Mouse (Mus musculus): ENCODE measurements around the gene Ptprm. TPM values are rescaled to one million over a fixed set of nuclear protein-coding genes. Genes with fewer than 3 reads are reported as not detected.

Ptprm gene
- polyA plus RNA-seq, 1 experiment from 2014 or later, result 19.5 TPM

GRCm38 (mm10) chr17:66972976-66973375 lies 381.3 kb downstream of the Ptprm start:
- Histone ChIP-seq H3K36me3 (ENCODE audit: control insufficient read depth, insufficient read depth, low read length) (no peaks in the 10 kb centered on the region), H3K27me3 (ENCODE audit: control insufficient read depth, insufficient read depth, low read length) (no peaks in the 10 kb centered on the region), H3K4me1 (ENCODE audit: control insufficient read depth in 2 of 2, insufficient read depth in 2 of 2, low read length in 2 of 2) (no peaks in the 10 kb centered on the region; a peak in 1 of 4 replicates), H3K4me2 (ENCODE audit: low read length) (no peak overlapping the region), H3K27ac (replicated peaks in 1 of 2; ENCODE audit: control insufficient read depth in 1 of 2, insufficient read depth in 1 of 2, low read depth in 2 of 2, low read length in 2 of 2) (no peak overlapping the region), H3K9me3 (ENCODE audit: control insufficient read depth, low read length) (no peaks in the 10 kb centered on the region), H3K4me3 (ENCODE audit: control insufficient read depth in 1 of 2, insufficient read depth in 1 of 2, low read depth in 1 of 2, low read length in 2 of 2) (no peak overlapping the region), H3K9ac (ENCODE audit: low read length) (no peak overlapping the region)
- ATAC-seq (ENCODE audit: insufficient number of reproducible peaks, insufficient read depth, low FRiP score, low read depth), result no peak
- WGBS, result 31% methylated on average over 3 of the region's 3 CpGs

- Histone ChIP-seq H3K4me1 (ENCODE audit: control insufficient read depth in 2 of 2, insufficient read depth in 2 of 2, low read length in 2 of 2) (no peaks in the 10 kb centered on the region), H3K4me2 (ENCODE audit: low read length) (no peak overlapping the region)
- WGBS, result 68% methylated on average over 5 of the region's 5 CpGs
Measured at GRCm38 (mm10) chr17:66960986-66961385, 393.3 kb downstream of the Ptprm start.

GRCm38 (mm10) chr17:66960557-66960956 lies 393.7 kb downstream of the Ptprm start:
- Histone ChIP-seq H3K27ac (replicated peaks in 1 of 2; ENCODE audit: control insufficient read depth in 1 of 2, insufficient read depth in 1 of 2, low read depth in 2 of 2, low read length in 2 of 2) (no peak overlapping the region), H3K4me1 (ENCODE audit: control insufficient read depth in 2 of 2, insufficient read depth in 2 of 2, low read length in 2 of 2) (no peaks in the 10 kb centered on the region), H3K9me3 (ENCODE audit: control insufficient read depth, low read length) (no peaks in the 10 kb centered on the region), H3K4me2 (ENCODE audit: low read length) (no peak overlapping the region), H3K9ac (ENCODE audit: low read length) (no peak overlapping the region), H3K36me3 (ENCODE audit: control insufficient read depth, insufficient read depth, low read length) (no peaks in the 10 kb centered on the region; the same call in 1 of the 2 replicates), H3K27me3 (ENCODE audit: control insufficient read depth, insufficient read depth, low read length) (no peaks in the 10 kb centered on the region), H3K4me3 (ENCODE audit: control insufficient read depth in 1 of 2, insufficient read depth in 1 of 2, low read depth in 1 of 2, low read length in 2 of 2) (no peak overlapping the region)
- 79% methylated on average over 6 of the region's 6 CpGs for WGBS
- ATAC-seq (ENCODE audit: insufficient number of reproducible peaks, insufficient read depth, low FRiP score, low read depth), result no peak

More at GRCm38 (mm10) chr17:66960986-66961385, 393.3 kb downstream of the Ptprm start:
- Histone ChIP-seq H3K36me3 (ENCODE audit: control insufficient read depth, insufficient read depth, low read length) (no peaks in the 10 kb centered on the region; the same call in 1 of the 2 replicates), H3K27me3 (ENCODE audit: control insufficient read depth, insufficient read depth, low read length) (no peaks in the 10 kb centered on the region), H3K27ac (replicated peaks in 1 of 2; ENCODE audit: control insufficient read depth in 1 of 2, insufficient read depth in 1 of 2, low read depth in 2 of 2, low read length in 2 of 2) (no peak overlapping the region), H3K9ac (ENCODE audit: low read length) (no peak overlapping the region), H3K9me3 (ENCODE audit: control insufficient read depth, low read length) (no peaks in the 10 kb centered on the region), H3K4me3 (ENCODE audit: control insufficient read depth in 1 of 2, insufficient read depth in 1 of 2, low read depth in 1 of 2, low read length in 2 of 2) (no peak overlapping the region)
- ATAC-seq (ENCODE audit: insufficient number of reproducible peaks, insufficient read depth, low FRiP score, low read depth), result no peak

GRCm38 (mm10) chr17:66959815-66960214 lies 394.4 kb downstream of the Ptprm start:
- 85% methylated on average over 2 of the region's 2 CpGs for WGBS
- H3K9me3 ChIP-seq (ENCODE audit: control insufficient read depth, low read length), result no peaks in the 10 kb centered on the region
- ATAC-seq (ENCODE audit: insufficient number of reproducible peaks, insufficient read depth, low FRiP score, low read depth), result no peak
- no peak overlapping the region for H3K4me3 ChIP-seq (ENCODE audit: control insufficient read depth in 1 of 2, insufficient read depth in 1 of 2, low read depth in 1 of 2, low read length in 2 of 2)
- H3K36me3 ChIP-seq (ENCODE audit: control insufficient read depth, insufficient read depth, low read length), result no peaks in the 10 kb centered on the region; the same call in 1 of the 2 replicates
- H3K27ac ChIP-seq (replicated peaks in 1 of 2; ENCODE audit: control insufficient read depth in 1 of 2, insufficient read depth in 1 of 2, low read depth in 2 of 2, low read length in 2 of 2), result no peak overlapping the region
- no peaks in the 10 kb centered on the region for H3K27me3 ChIP-seq (ENCODE audit: control insufficient read depth, insufficient read depth, low read length)
- H3K4me2 ChIP-seq (ENCODE audit: low read length), result no peak overlapping the region
- H3K4me1 ChIP-seq (ENCODE audit: control insufficient read depth in 2 of 2, insufficient read depth in 2 of 2, low read length in 2 of 2), result no peaks in the 10 kb centered on the region
- no peak overlapping the region for H3K9ac ChIP-seq (ENCODE audit: low read length)

- no peaks in the 10 kb centered on the region for H3K27me3 ChIP-seq (ENCODE audit: control insufficient read depth, insufficient read depth, low read length)
- WGBS, result 78% methylated on average over 2 of the region's 2 CpGs
- no peak overlapping the region for H3K4me3 ChIP-seq (ENCODE audit: control insufficient read depth in 1 of 2, insufficient read depth in 1 of 2, low read depth in 1 of 2, low read length in 2 of 2)
- H3K36me3 ChIP-seq (ENCODE audit: control insufficient read depth, insufficient read depth, low read length), result no peaks in the 10 kb centered on the region; the same call in 1 of the 2 replicates
- no peak overlapping the region for H3K9ac ChIP-seq (ENCODE audit: low read length)
- H3K27ac ChIP-seq (replicated peaks in 1 of 2; ENCODE audit: control insufficient read depth in 1 of 2, insufficient read depth in 1 of 2, low read depth in 2 of 2, low read length in 2 of 2), result no peak overlapping the region
- no peak for ATAC-seq (ENCODE audit: insufficient number of reproducible peaks, insufficient read depth, low FRiP score, low read depth)
- H3K4me2 ChIP-seq (ENCODE audit: low read length), result no peak overlapping the region
- H3K4me1 ChIP-seq (ENCODE audit: control insufficient read depth in 2 of 2, insufficient read depth in 2 of 2, low read length in 2 of 2), result no peaks in the 10 kb centered on the region
- no peaks in the 10 kb centered on the region for H3K9me3 ChIP-seq (ENCODE audit: control insufficient read depth, low read length)
Measured at GRCm38 (mm10) chr17:66958766-66959165, 395.5 kb downstream of the Ptprm start.

GRCm38 (mm10) chr17:66944498-66944897 lies 409.8 kb downstream of the Ptprm start:
- Histone ChIP-seq H3K27ac (replicated peaks in 1 of 2; ENCODE audit: control insufficient read depth in 1 of 2, insufficient read depth in 1 of 2, low read depth in 2 of 2, low read length in 2 of 2) (no peak overlapping the region), H3K9ac (ENCODE audit: low read length) (no peak overlapping the region), H3K9me3 (ENCODE audit: control insufficient read depth, low read length) (no peaks in the 10 kb centered on the region), H3K4me3 (ENCODE audit: control insufficient read depth in 1 of 2, insufficient read depth in 1 of 2, low read depth in 1 of 2, low read length in 2 of 2) (no peak overlapping the region), H3K36me3 (ENCODE audit: control insufficient read depth, insufficient read depth, low read length) (peaks cover 3% of the 10 kb centered on the region; the same call in 1 of the 2 replicates), H3K4me1 (ENCODE audit: control insufficient read depth in 2 of 2, insufficient read depth in 2 of 2, low read length in 2 of 2) (no peaks in the 10 kb centered on the region), H3K27me3 (ENCODE audit: control insufficient read depth, insufficient read depth, low read length) (no peaks in the 10 kb centered on the region), H3K4me2 (ENCODE audit: low read length) (no peak overlapping the region)
- WGBS, result 61% methylated on average over 4 of the region's 4 CpGs
- ATAC-seq (ENCODE audit: insufficient number of reproducible peaks, insufficient read depth, low FRiP score, low read depth), result no peak

GRCm38 (mm10) chr17:66943539-66943938 lies 410.7 kb downstream of the Ptprm start:
- Histone ChIP-seq H3K4me2 (ENCODE audit: low read length) (no peak overlapping the region), H3K4me1 (ENCODE audit: control insufficient read depth in 2 of 2, insufficient read depth in 2 of 2, low read length in 2 of 2) (no peaks in the 10 kb centered on the region), H3K27ac (replicated peaks in 1 of 2; ENCODE audit: control insufficient read depth in 1 of 2, insufficient read depth in 1 of 2, low read depth in 2 of 2, low read length in 2 of 2) (no peak overlapping the region), H3K9me3 (ENCODE audit: control insufficient read depth, low read length) (no peaks in the 10 kb centered on the region), H3K27me3 (ENCODE audit: control insufficient read depth, insufficient read depth, low read length) (no peaks in the 10 kb centered on the region), H3K36me3 (ENCODE audit: control insufficient read depth, insufficient read depth, low read length) (no peaks in the 10 kb centered on the region), H3K9ac (ENCODE audit: low read length) (no peak overlapping the region), H3K4me3 (ENCODE audit: control insufficient read depth in 1 of 2, insufficient read depth in 1 of 2, low read depth in 1 of 2, low read length in 2 of 2) (no peak overlapping the region)
- WGBS, result 94% methylated on average over 9 of the region's 9 CpGs
- no peak for ATAC-seq (ENCODE audit: insufficient number of reproducible peaks, insufficient read depth, low FRiP score, low read depth)

GRCm38 (mm10) chr17:66925611-66926010 lies 428.6 kb downstream of the Ptprm start:
- ATAC-seq (ENCODE audit: insufficient number of reproducible peaks, insufficient read depth, low FRiP score, low read depth), result no peak
- no peaks in the 10 kb centered on the region for H3K36me3 ChIP-seq (ENCODE audit: control insufficient read depth, insufficient read depth, low read length)
- no peaks in the 10 kb centered on the region for H3K27me3 ChIP-seq (ENCODE audit: control insufficient read depth, insufficient read depth, low read length)
- no peaks in the 10 kb centered on the region for H3K4me1 ChIP-seq (ENCODE audit: control insufficient read depth in 2 of 2, insufficient read depth in 2 of 2, low read length in 2 of 2)
- no peak overlapping the region for H3K9ac ChIP-seq (ENCODE audit: low read length)
- no peak overlapping the region for H3K4me2 ChIP-seq (ENCODE audit: low read length)
- peaks cover 10% of the 10 kb centered on the region; the same call in 1 of the 2 replicates for H3K9me3 ChIP-seq (ENCODE audit: control insufficient read depth, low read length)
- no peak overlapping the region for H3K27ac ChIP-seq (replicated peaks in 1 of 2; ENCODE audit: control insufficient read depth in 1 of 2, insufficient read depth in 1 of 2, low read depth in 2 of 2, low read length in 2 of 2)
- 72% methylated on average over 5 of the region's 5 CpGs for WGBS
- no peak overlapping the region for H3K4me3 ChIP-seq (ENCODE audit: control insufficient read depth in 1 of 2, insufficient read depth in 1 of 2, low read depth in 1 of 2, low read length in 2 of 2)
